Mouse (Mus musculus) regulatory T cell (primary cell): ENCODE data around the gene Dmrt3.

ENCODE experiments used
- in situ Hi-C: fragments of 300-600 bp; cut with MboI, MseI; formaldehyde crosslinking; loops from one replicate; pipeline ENCODE4 v1.15.1; 2025; ENCODE audit warnings: high pct_unique_total_duplicates

The Dmrt3 gene

DNA sequence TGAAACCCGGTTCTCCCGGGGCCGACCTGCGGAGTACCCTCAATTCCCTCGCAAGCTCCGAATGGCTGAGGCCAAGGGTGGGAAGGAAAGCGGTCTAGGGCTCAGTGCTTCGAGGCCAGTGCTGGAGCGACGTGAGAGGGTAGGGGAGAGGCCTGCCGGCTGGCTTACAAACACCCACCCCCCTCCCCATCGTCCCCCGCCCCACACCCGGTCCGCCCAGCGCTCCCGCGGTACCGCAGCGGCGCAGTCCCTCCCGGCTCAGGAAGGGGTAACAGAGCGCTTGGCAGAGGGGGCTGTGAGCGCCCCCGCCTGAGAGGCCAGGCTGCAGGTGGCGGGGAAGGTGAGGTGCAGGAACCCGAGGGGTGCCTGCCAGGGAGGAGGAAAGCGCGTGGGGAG lies at the start of gene Dmrt3:
Gene Dmrt3, plus strand, starts transcription at position 287 of the 396 bp plus-strand sequence.
- in situ Hi-C loops = no loop called here

GRCm38 (mm10) chr19:25564430-25564829 lies 45.7 kb upstream of the Dmrt3 start:
- in situ Hi-C loops = no loop called here

GRCm38 (mm10) chr19:25569778-25570177 lies 40.3 kb upstream of the Dmrt3 start:
- in situ Hi-C loops = loop anchor here (5.0 kb wide), 1 partner anchor 42 kb away; no protein-coding TSS in a partner anchor

DNA sequence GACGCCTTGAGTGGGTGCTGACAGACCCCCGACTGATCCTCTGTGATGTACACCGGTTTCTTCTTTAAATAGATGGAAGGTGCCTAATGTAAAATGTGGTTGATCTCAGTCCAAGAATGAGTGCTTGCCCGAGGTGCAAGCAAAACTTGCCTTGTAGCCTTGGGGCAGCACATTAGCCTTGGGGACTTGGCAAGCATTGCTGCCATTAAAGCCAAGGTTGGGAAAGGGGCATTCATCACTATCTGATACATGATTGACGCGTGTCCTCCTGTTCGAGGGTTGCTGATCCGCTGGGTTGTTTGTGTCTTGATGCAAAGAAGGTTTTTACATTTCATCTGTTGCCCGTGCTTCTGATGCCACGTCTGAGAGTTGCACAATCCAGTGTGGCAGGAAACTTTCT lies 35.7 kb upstream of the Dmrt3 start:
- in situ Hi-C loops = no loop called here

GRCm38 (mm10) chr19:25574981-25575814 lies 34.9 kb upstream of the Dmrt3 start:
- in situ Hi-C loops = no loop called here

DNA sequence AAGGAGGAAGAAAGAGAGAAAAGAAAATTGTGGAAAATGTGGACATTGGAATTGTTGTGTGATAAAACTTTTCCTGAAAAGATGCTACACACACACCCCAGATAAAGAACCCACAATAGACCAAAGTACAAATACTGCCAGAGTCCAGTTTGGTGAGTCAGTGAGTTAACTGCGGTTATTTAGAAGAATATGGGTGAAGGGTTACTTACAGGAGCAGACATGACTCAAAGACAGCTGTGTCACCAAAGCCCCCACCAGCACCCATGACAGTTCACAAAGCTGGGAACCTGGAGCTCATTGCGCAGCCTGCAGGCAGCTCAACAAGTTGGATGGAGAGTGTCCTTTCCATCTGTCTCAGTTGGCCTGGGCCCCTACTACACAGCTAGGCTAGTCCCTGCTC lies 31.7 kb upstream of the Dmrt3 start:
- in situ Hi-C loops = no loop called here

DNA sequence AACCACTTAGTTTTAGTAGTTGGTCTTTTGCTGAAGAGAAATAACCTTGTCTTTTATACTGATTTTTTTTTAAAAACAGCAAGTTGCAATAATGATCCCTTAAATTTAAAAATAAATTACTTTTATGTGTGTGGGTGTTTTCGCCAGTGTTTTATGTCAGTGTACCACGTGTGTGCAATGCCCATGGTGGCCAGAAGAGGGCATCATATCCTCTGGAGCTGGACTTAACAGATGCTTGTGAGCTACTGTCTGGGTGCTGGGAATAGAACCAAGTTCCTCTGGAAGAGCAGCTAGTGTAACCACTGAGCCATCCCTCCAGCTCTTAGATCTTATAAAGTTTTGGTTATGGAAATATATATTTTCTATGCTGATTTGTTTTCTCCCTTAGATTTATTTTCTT lies 30.7 kb upstream of the Dmrt3 start:
- in situ Hi-C loops = no loop called here

- in situ Hi-C loops = no loop called here
Measured at GRCm38 (mm10) chr19:25597717-25598232, 12.3 kb upstream of the Dmrt3 start.

DNA sequence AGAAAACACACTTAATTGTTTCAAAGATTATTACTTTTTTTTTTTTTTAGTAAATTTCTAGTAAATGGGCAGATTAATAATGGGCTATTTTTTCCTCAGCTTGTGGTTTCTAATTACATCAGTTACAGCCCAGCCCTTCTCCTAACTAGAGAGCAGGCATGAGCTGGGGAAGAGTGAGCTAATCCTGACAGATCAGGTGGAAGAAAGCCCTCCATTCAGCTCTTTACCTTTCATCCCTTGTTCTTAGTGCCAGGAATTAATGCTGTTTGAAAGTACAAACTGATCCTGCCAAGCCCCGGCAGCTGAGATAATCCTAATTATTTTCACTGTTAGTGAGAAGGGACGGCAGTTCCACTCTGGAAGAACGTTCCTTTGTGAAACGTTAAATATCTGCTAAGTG lies 11.5 kb upstream of the Dmrt3 start:
- in situ Hi-C loops = no loop called here

DNA sequence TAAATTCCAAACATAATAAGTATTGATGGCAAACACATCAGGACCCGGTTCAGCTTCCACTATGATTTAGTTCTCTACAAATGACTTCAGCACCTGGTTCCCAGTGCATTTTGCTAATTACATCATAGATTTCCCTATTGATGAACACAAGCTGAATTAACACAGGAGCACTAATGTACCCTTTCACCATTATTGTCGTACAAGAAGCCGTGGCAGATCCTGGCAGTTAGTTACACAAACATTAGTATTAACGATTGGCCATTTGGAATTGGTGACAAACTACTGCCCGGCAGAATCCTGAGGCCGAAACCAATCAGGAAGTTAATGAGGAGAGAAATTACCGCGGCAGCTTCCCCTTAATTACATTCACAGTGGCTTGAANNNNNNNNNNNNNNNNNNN lies 8.1 kb upstream of the Dmrt3 start:
- in situ Hi-C loops = no loop called here

DNA sequence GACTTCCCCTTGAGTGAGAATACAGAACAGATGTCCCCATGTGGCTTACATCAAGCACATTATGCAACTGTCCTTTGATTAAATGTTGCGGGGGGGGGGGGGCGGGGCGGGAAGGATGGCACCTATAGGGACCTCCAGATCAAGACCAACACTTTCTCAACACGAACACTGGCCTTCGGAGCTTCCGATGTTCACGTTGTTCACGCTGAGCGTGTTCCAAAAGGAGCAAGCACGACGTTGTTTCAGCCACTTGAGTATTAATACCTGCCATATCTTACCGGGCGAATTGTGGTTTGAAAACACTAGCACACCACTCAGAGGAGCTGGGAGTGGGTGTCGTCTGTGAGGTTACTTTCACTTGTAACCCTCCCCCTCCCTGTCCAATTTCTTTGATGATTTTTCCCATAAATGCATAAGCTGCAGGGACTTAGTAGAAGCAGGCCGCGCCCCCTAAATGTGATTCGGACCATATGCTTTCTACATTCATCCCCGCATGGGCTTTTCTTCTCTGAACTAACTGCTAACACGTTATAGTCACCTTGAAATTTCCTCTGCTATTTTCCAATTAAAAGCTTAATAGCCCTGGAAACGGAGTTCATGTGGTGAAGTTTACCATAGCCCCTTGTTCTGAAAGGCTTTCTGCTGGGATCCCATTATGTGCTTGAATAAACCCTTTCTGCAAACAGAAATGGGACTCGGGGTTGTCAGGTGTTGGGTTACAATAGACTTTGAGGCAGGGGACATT lies 2.5 kb upstream of the Dmrt3 start:
- in situ Hi-C loops = no loop called here

- in situ Hi-C loops = no loop called here
Measured at GRCm38 (mm10) chr19:25608206-25608580, 1.9 kb upstream of the Dmrt3 start.

- in situ Hi-C loops = no loop called here
Measured at GRCm38 (mm10) chr19:25608961-25609850, 895 bp upstream of the Dmrt3 start.

GRCm38 (mm10) chr19:25610411-25611111 lies 460 bp downstream of the Dmrt3 start:
- in situ Hi-C loops = no loop called here

GRCm38 (mm10) chr19:25611116-25611515 lies 1.0 kb downstream of the Dmrt3 start:
- in situ Hi-C loops = no loop called here

DNA sequence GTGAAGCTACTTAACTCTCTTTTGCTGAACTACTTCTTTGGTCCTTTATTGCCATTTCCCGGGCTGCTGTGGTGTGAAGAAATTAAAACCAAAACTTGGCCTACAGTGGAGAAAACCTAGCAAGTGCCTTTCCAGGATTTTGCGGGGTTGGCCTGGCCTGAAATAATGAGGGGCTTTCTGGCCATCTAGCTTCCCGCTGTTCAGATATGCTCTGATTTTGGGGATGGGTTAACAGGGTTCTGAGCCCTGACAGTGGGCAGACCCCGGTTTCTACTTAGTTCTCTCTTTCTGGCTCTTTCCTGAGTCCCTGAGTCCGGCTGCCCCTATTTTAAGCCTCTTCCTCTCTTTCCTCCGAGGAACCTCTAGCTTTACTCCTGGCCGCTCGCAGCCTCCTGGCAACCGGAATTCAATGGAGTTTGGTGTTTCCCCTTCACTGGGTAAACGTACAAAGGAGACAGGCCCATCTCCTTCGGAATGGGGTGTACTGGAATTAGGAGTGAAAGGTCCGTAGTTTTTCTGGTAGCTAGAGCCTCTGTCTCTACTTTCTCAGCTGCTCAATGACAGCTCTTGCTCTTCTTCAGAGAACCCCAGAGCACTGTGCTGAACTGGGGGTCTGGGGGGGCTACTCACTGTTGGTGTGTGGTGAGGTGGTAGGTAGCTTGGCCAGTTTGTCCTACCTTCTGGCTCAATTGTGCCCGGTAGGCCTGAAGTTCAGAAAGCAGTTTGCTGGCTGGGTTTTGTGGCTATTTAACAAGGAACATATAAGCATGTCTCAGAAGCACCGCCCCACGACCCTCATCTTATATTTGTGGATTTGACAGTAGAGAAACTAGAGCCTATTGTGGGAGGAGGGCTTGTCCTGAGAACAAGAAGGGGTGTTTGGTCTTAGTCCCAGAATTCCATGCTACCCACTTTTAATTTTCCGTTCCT lies 2.0 kb downstream of the Dmrt3 start:
- in situ Hi-C loops = no loop called here

DNA sequence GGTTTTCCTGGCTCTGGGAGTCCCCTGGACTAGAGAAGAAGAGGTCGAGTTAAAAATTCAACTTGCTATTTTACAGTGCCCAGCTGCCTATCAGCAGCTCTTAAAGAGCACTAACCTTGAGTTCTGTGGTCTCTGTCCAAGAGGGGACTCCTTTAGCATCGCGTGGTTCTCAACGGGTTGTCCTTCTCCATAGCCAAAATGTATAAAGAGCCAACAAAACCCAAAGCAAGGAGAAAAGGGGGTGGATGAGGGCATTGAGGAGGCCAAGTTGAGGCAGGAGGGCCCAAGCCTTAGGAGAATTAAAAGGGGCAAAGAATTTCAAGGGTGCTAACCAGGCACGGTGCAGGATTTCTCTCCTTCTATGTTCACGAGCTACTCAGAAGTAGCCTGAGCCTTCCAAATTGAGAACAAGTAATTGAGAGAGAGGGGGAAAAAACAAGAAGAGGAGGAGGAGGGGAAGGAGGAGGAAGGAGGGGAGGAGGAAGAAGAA lies 2.8 kb downstream of the Dmrt3 start:
- in situ Hi-C loops = no loop called here

GRCm38 (mm10) chr19:25613476-25614300 lies 3.6 kb downstream of the Dmrt3 start:
- in situ Hi-C loops = no loop called here

- in situ Hi-C loops = no loop called here
Measured at GRCm38 (mm10) chr19:25615889-25616288, 5.8 kb downstream of the Dmrt3 start.
